Mouse (Mus musculus): ENCODE data around the gene Nhsl2. TPM values are rescaled to one million over a fixed set of nuclear protein-coding genes. Genes with fewer than 3 reads are reported as not detected.

Gene Nhsl2
- polyA plus RNA-seq (2015; fragmentation: Nextera tagmentation; extraction: Ambion mirVana): 10.2 and 12.6 TPM in 2 replicates

DNA sequence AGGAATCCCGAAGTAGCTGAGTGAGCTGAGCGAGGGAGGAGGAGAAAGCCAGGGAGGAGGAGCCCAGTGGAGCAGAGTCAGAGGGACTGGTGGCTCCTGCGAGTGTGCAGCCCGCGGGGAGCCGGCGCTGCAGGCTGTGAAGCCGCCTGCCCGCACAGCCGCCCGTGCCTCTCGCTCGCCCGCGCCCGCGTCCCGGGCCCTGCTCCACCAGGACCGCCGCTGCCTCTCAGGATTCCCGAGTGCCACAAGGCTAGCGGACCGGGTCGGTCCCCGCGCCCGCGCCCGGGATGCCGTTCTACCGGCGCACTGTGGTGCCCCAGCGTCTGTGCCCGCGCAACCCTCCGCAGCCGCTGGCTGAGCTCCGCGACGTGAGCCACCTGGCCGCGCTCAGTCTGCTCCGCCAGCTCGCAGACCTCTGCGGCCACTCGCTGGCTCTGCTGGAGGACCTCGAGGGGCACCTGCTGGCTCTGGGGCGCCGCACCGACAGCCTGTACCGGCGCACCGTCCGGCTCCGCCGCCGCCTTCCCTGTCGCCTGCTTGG lies at the start of gene Nhsl2:
Nhsl2 (plus strand) TSS at position 105 of the 541 bp plus-strand sequence.

DNA sequence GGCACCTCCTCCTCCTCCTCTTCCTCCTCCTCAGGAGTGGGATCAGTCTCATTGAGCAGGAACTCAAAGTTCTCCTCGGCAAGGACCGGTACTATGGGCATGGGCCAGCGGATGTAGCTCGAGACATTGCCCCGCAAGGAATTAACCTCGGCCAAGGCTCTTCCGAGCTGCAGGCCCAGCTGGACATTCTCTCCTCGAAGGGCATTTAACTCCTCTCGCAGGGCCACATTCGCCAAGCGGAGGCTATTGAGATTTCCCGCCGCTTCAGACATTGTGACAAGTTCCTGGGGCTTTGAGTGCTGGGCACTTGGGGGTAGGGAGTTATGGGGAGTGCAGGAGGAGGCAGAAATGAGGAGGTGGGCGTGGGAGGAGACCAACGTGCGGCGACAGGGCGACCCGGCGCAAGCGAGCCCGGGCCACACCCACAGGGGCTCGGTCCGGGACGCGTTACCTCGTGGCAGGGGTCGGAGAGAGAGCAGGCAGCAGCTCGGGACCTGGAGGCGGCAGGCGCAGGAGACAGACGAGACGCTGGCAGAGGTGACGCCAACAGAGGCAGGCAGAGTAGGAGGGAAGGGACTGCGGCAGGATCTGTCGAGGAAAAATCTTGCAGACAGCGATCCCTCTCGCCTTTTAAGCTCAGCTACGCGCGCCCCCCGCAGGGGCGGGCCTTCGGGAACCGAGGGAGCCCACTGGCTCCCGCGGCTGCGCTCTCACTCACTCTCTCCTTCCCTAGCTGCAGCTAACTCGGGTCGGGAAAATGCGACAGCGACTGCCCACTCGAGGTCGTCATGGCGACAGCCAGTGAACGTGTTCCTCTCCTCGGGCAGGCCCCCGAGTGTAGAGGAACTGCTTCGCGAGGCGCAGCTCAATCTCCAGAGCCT lies 221.6 kb downstream of the Nhsl2 start, which contains the start of gene Rtl5:
Rtl5 (minus strand) TSS at position 714 of the 881 bp plus-strand sequence.

DNA sequence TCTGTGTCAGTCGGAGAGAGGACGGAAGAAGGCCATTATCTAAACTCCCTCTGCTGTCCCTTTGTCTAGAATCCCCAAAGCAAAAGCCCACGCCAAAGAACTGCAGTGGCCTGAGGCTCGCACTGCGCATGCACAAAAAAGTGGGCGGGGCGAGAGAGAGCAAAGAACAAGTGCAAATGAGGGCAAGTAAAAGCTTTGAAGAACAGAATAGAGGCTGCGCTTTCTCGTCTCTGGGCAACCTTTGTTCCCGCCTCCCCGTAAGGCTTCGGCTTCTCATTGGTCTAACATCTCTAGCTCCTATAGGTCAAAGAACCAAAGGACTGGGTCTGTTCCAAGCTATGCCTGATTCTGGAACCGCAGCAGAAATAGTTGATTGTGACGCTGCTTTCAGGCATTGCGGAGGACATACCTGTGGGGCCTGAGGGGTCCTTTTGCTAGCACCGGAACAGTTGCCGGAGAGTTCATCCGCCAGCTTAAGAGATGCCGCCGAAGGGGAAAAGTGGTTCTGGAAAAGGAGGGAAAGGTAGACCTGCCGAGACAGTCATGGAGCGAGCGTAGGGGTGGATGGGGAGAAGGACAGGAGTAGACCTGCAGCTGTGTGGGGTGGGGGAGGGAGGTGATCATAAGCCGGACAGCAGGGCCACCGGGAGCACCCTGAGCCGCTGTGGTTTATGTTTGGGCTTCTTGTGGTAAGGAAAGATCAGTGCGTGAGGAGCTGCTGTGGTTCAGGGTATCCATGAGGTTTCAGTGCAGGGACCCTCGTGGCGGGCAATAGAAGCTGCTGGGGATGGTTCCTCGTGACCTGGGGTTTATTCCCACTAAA lies 270.1 kb downstream of the Nhsl2 start, which contains the start of gene Pin4:
Pin4 (plus strand) TSS at position 406 of the 823 bp plus-strand sequence.

Small RNAs within 50 kb of the gene (microRNA-seq; reads per million reads assigned to microRNA genes)
- not detected for gene Gm27843

Other genes starting within 250 kb of the Nhsl2 start
- gene Ogt, start 209.3 kb upstream of the Nhsl2 start, polyA plus RNA-seq (2015; fragmentation: Nextera tagmentation; extraction: Ambion mirVana): 44.0 and 52.2 TPM in 2 replicates
- 0.12 and 0.35 TPM in 2 replicates for gene Cxcr3, start 115.1 kb upstream of the Nhsl2 start, polyA plus RNA-seq (2015; fragmentation: Nextera tagmentation; extraction: Ambion mirVana)
- gene Gm4779, start 55.0 kb upstream of the Nhsl2 start, polyA plus RNA-seq (2015; fragmentation: Nextera tagmentation; extraction: Ambion mirVana): 0.13 TPM in 1 of 2 replicates, not detected in the other
- 0.25 and 0.29 TPM in 2 replicates for gene 8030474K03Rik, start 54.7 kb upstream of the Nhsl2 start, polyA plus RNA-seq (2015; fragmentation: Nextera tagmentation; extraction: Ambion mirVana)
- 1.4 and 1.8 TPM in 2 replicates for gene Rtl5, start 221.9 kb downstream of the Nhsl2 start, polyA plus RNA-seq (2015; fragmentation: Nextera tagmentation; extraction: Ambion mirVana)